Comparison of ENCODE assay signal across 21 mouse cellular contexts in the genomic region with DNA sequence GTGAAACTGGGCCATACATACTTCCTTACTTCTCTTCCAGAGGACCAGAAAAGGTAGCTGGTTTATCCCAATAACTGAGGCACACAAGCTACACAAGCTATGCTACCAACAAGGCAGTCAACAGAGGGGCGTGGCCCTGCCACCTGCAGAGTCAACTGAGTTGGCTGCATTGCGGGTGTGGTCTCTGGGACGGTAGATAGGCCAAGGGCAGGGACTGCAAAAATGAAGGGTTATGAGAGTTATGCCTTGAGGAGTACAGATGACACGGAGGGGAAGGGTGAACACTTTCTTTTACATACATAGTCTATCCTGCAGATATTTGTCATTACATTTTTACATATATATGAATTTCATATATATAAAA. TPM values are rescaled to one million over a fixed set of nuclear protein-coding genes. Genes with fewer than 3 reads are reported as not detected.
A peak's percentile ranks its signal among the peaks of the same experiment; 100 is the strongest.
DNase-seq lines count a peak whose midpoint lies in the region; ATAC-seq lines count a peak whose summit lies in the region.
"Had no signal": no experiment of that assay in that cellular context is flagged by ENCODE, and none has a peak within 500 bp of the region (broad histone marks: within the 10 kb centered on the region; RNA-seq: fewer than 3 reads in every experiment).

No protein-coding gene starts in this region.

- peak; percentile 87 for ATAC-seq in erythroid progenitor cell, adult 5-6 weeks (replicated peaks; ENCODE audit: low FRiP score, poor library complexity, severe bottlenecking)
- ATAC-seq in liver, embryonic 16.5 days (ENCODE audit: low read depth): peak; percentile 90
- no peak for ATAC-seq in frontal cortex, adult (ENCODE audit: low TSS enrichment)
- ATAC-seq in hindbrain, embryonic 11.5 days (ENCODE audit: low FRiP score): no peak
- ATAC-seq: forebrain, embryonic 13.5 days had no signal

- 25% methylated on average over 4 of the region's 4 CpGs for WGBS in liver, embryonic 16.5 days (ENCODE audit: insufficient replicate concordance)
- WGBS in hindbrain, embryonic 11.5 days: 88% methylated on average over 4 of the region's 4 CpGs

- peak; percentile 24 for DNase-seq in c-Kit-negative CD71-positive TER-119-positive erythroid progenitor cells, embryonic 14.5 days (ENCODE audit: low read depth, low spot score)
- peak; percentile 68 to 74 for DNase-seq in spleen, postnatal 4 days (ENCODE audit: low spot score in 2 of 2)
- DNase-seq in right cerebral cortex, postnatal 36 days (ENCODE audit: low spot score in 2 of 2): no peak
- no peak for DNase-seq in cerebellum, postnatal 14 days
- no peak for DNase-seq in hindbrain, embryonic 11.5 days (ENCODE audit: low spot score)
- DNase-seq: B cell, adult 2 months; cerebellum, adult 11 months; cerebellum, postnatal 25 days; gastrocnemius, postnatal 36 days; kidney, adult 18-20 months; kidney, postnatal 10 days; lung, embryonic 14.5 days; lung, postnatal 4 days; thymus, postnatal 14 days had no signal

- H3K4me3 ChIP-seq in liver, embryonic 16.5 days (ENCODE audit: low read depth, low read length): no peak overlapping the region
- no peak overlapping the region for H3K4me3 ChIP-seq in hindbrain, embryonic 11.5 days (ENCODE audit: low read depth, low read length)
- H3K4me3 ChIP-seq: forebrain, embryonic 13.5 days; limb, embryonic 12.5 days; neural tube, embryonic 12.5 days had no signal

- H3K4me1 ChIP-seq in liver, embryonic 16.5 days (ENCODE audit: control insufficient read depth, low read depth, low read length): peaks cover 31% of the 10 kb centered on the region
- H3K4me1 ChIP-seq in hindbrain, embryonic 11.5 days (replicated peaks; ENCODE audit: control insufficient read depth, insufficient read depth, low read length): no peaks in the 10 kb centered on the region
- H3K4me1 ChIP-seq: forebrain, embryonic 13.5 days; limb, embryonic 12.5 days; neural tube, embryonic 12.5 days had no signal

- no peaks in the 10 kb centered on the region for H3K36me3 ChIP-seq in liver, embryonic 16.5 days (ENCODE audit: control insufficient read depth, insufficient read depth)
- H3K36me3 ChIP-seq in hindbrain, embryonic 11.5 days (ENCODE audit: control insufficient read depth, insufficient read depth, low read length): no peaks in the 10 kb centered on the region
- H3K36me3 ChIP-seq: neural tube, embryonic 12.5 days had no signal

- no peak overlapping the region for H3K4me2 ChIP-seq in liver, embryonic 16.5 days (ENCODE audit: low read depth, low read length)
- H3K4me2 ChIP-seq in hindbrain, embryonic 11.5 days (replicated peaks; ENCODE audit: low read depth, low read length): no peak overlapping the region
- H3K4me2 ChIP-seq: forebrain, embryonic 13.5 days; limb, embryonic 12.5 days; lung, embryonic 14.5 days; midbrain, embryonic 11.5 days; neural tube, embryonic 12.5 days had no signal

- H3K9me3 ChIP-seq in liver, embryonic 16.5 days (replicated peaks; ENCODE audit: control insufficient read depth, low read length): no peaks in the 10 kb centered on the region
- H3K9me3 ChIP-seq in hindbrain, embryonic 11.5 days (ENCODE audit: control insufficient read depth, low read length): no peaks in the 10 kb centered on the region
- H3K9me3 ChIP-seq: forebrain, embryonic 13.5 days; limb, embryonic 12.5 days; neural tube, embryonic 12.5 days had no signal

- no peak overlapping the region for H3K9ac ChIP-seq in liver, embryonic 16.5 days (ENCODE audit: low read depth, low read length)
- H3K9ac ChIP-seq in hindbrain, embryonic 11.5 days (ENCODE audit: low read depth, low read length): no peak overlapping the region
- H3K9ac ChIP-seq: forebrain, embryonic 13.5 days; limb, embryonic 12.5 days; lung, embryonic 14.5 days; neural tube, embryonic 12.5 days had no signal

- no peaks in the 10 kb centered on the region for H3K27me3 ChIP-seq in liver, embryonic 16.5 days (ENCODE audit: control insufficient read depth, insufficient read depth, low read depth, low read length)
- H3K27me3 ChIP-seq in hindbrain, embryonic 11.5 days (ENCODE audit: control insufficient read depth, insufficient read depth, low read length): no peaks in the 10 kb centered on the region
- H3K27me3 ChIP-seq: forebrain, embryonic 13.5 days; limb, embryonic 12.5 days; neural tube, embryonic 12.5 days had no signal

- H3K27ac ChIP-seq in liver, embryonic 16.5 days (ENCODE audit: low read length): peak overlapping the region; percentile 69; the same call in 1 of the 2 replicates
- H3K27ac ChIP-seq in hindbrain, embryonic 11.5 days (ENCODE audit: low read depth, low read length): no peak overlapping the region
- H3K27ac ChIP-seq: forebrain, embryonic 13.5 days; limb, embryonic 12.5 days; neural tube, embryonic 12.5 days had no signal

RNA-seq across cellular contexts. Expression of a gene that starts 41.9 kb away (rescaled TPM):
- total RNA-seq in erythroid progenitor cell, adult 5-6 weeks (2015; ENCODE audit: low replicate concordance): 5.9 and 16.2 TPM in 2 replicates
- 9.7 and 10.7 TPM in 2 replicates for total RNA-seq in erythroid progenitor cell, adult 5-6 weeks (2017; ENCODE audit: low replicate concordance)
- 24.9 and 25.2 TPM in 2 replicates for polyA plus RNA-seq in liver, embryonic 16.5 days (2015; fragmentation: Nextera tagmentation; extraction: Ambion mirVana)
- polyA plus RNA-seq in hindbrain, embryonic 11.5 days (2014; fragmentation: Nextera tagmentation; extraction: Ambion mirVana): 68.4 and 72.6 TPM in 2 replicates

Comparison
In these comparisons a context has a peak if more than half of its experiments do, and no peak if none do; other contexts are left out.
1. DNase-seq: peak in c-Kit-negative CD71-positive TER-119-positive erythroid progenitor cells, embryonic 14.5 days (single experiment) and spleen, postnatal 4 days (2 of 2); none in right cerebral cortex, postnatal 36 days (0 of 2), cerebellum, postnatal 14 days (0 of 2) and hindbrain, embryonic 11.5 days (single experiment).
2. ATAC-seq: peak in erythroid progenitor cell, adult 5-6 weeks (single experiment) and liver, embryonic 16.5 days (single experiment); none in frontal cortex, adult (single experiment) and hindbrain, embryonic 11.5 days (single experiment).